Mouse (Mus musculus): ENCODE results near the gene Saal1. TPM values are rescaled to one million over a fixed set of nuclear protein-coding genes. Genes with fewer than 3 reads are reported as not detected.

Saal1 gene
- polyA plus RNA-seq, 1 experiment from 2014 or later = 28.4 TPM

DNA sequence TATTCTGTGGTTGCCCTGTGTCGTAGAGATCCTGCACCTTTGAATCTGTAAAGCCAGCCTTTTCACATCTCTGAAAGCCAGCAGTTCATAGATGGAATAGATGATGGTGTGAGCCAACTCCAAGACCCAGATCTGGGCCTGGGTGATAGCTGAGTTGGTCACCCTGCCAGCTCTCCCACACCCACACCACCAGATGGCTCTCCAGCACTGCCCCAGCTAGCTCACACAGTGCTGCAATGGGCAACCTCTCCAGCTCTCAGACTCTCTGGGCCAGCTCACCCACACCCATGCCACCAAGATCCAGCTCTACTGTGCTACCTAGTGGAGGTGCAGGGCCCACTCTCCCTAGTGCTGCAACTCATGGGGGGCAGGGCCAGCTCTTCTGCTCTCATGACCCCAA, 67.3 kb downstream of the Saal1 start:
- no peak for ATAC-seq (ENCODE audit: low FRiP score)
- peaks cover 6% of the 10 kb centered on the region; the same call in 1 of the 2 replicates for H3K27me3 ChIP-seq
- WGBS = 73% methylated on average over 1 of the region's 1 CpGs

DNA sequence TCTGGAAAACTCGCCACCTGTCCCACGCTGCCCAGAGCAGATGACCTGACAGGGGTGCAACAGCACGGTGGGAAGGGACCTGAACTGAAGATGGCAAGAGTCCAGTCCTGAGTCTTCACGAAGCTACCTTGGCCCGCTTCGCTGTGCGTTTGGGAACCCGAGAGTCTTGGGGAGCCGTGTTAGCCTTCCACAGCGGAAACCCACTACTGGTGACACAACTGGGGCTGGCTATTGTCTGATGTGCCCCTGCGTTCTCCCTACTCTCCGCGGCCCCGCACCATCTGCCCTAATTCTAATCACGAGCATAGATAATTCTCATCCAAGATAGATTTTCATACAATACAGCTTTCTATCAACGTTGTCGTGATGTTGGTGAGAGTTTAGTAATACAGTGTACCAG, 70.4 kb downstream of the Saal1 start:
- peak; percentile 50; the same call in 1 of the 2 replicates for ATAC-seq (ENCODE audit: low FRiP score)
- Histone ChIP-seq H3K4me3 (peak overlapping the region; percentile 67), H3K27ac (peak overlapping the region; percentile 81), H3K4me2 (replicated peaks) (peak overlapping the region; percentile 85), H3K9me3 (replicated peaks) (no peaks in the 10 kb centered on the region), H3K9ac (peak overlapping the region; percentile 73), H3K4me1 (peaks cover 10% of the 10 kb centered on the region), H3K36me3 (no peaks in the 10 kb centered on the region), H3K27me3 (peaks cover 6% of the 10 kb centered on the region; the same call in 1 of the 2 replicates)
- WGBS = 17% methylated on average over 17 of the region's 17 CpGs

More for the DNA sequence above, 67.3 kb downstream of the Saal1 start:
- H3K9ac ChIP-seq = no peak overlapping the region
- no peak overlapping the region for H3K27ac ChIP-seq
- no peaks in the 10 kb centered on the region for H3K36me3 ChIP-seq
- peaks cover 9% of the 10 kb centered on the region for H3K4me1 ChIP-seq
- no peaks in the 10 kb centered on the region for H3K9me3 ChIP-seq (replicated peaks)
- H3K4me2 ChIP-seq (replicated peaks) = no peak overlapping the region
- no peak overlapping the region for H3K4me3 ChIP-seq

DNA sequence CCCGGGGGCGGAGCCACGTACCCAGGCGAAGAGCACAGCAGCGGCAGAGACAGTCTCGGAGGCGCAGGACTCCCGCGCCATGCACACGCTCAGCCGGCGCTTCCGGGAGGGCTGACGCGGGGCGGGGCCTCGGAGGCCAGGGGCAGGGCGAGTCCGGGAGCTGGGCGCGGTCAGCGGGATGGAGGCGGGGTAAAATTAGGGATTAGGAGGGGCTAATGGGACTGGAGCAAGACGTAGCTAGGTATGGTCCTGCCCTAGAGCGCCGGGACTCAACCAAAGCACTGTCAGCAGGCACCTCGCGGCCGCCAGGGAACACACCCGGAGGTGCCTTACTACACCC, 70.8 kb downstream of the Saal1 start, which contains the start of gene Sergef:
Gene Sergef (minus strand): TSS at position 116 of the 340 bp plus-strand sequence.
- Histone ChIP-seq H3K4me3 (peak within 1 kb of the TSS; percentile 67), H3K4me1 (peaks cover 10% of the 10 kb centered on the region), H3K36me3 (0 out of 2 replicates have a peak, but pooled peaks cover 2% of the 10 kb centered on the region), H3K27ac (peak within 1 kb of the TSS; percentile 81), H3K9ac (peak within 1 kb of the TSS; percentile 73), H3K4me2 (replicated peaks) (peak within 1 kb of the TSS; percentile 85), H3K27me3 (peaks cover 6% of the 10 kb centered on the region; the same call in 1 of the 2 replicates), H3K9me3 (replicated peaks) (no peaks in the 10 kb centered on the region)
- WGBS = under 1% methylated on average over 30 of the region's 30 CpGs
- ATAC-seq (ENCODE audit: low FRiP score) = peak; percentile 96

DNA sequence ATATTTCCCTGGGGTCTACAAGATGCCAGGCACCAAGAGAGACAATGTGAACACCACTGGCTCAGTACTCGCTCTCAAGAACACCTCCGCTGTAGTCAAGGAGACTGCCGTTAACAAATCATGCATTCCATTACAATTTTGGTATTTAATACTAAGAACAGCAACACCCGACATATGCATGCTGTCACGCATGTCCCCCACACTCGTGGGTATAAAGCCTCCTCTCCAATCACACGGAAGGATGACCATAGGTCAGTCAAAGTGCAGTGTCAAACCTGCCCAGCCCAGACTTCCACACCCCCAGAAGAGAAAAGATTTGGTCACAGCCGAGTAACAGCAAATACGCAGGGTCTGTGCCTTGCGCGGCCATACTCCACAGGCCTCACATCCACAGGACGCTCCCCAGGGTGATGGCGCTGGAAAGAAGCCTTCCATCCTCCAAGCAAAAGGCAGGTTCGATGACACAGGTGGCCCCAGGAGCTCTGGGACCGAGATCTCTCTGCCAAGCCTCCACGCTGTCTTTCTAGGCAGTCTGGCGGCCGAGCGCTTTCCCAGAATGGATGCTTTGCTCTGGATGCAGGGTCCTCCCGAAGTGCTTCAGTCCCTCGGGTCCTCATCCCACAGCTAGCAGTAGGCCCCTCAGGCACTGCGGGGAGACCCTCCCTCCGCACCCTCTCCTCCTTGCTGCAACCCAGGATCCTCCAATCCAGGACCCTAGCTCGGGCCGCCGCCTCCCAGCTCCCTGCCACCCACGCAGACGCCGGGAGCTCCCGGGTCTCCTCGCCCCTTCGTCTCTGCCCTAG, 71.4 kb downstream of the Saal1 start:
- peak overlapping the region; percentile 81 for H3K27ac ChIP-seq
- ATAC-seq (ENCODE audit: low FRiP score) = peak; percentile 51
- peak overlapping the region; percentile 73 for H3K9ac ChIP-seq
- peak overlapping the region; percentile 67 for H3K4me3 ChIP-seq
- H3K27me3 ChIP-seq = peaks cover 6% of the 10 kb centered on the region; the same call in 1 of the 2 replicates
- WGBS = 9% methylated on average over 32 of the region's 32 CpGs
- 0 out of 2 replicates have a peak, but pooled peaks cover 4% of the 10 kb centered on the region for H3K36me3 ChIP-seq
- H3K4me2 ChIP-seq (replicated peaks) = peak overlapping the region; percentile 85
- no peaks in the 10 kb centered on the region for H3K9me3 ChIP-seq (replicated peaks)
- peaks cover 10% of the 10 kb centered on the region for H3K4me1 ChIP-seq

Other genes starting within 250 kb of the Saal1 start
- 18.9 and 20.3 TPM in 2 replicates for gene Sergef, start 70.9 kb downstream of the Saal1 start, polyA plus RNA-seq (2016; fragmentation: Nextera tagmentation; extraction: Ambion mirVana)
- gene Tph1, start 38.1 kb downstream of the Saal1 start, polyA plus RNA-seq (2016; fragmentation: Nextera tagmentation; extraction: Ambion mirVana) = 0.12 and 0.83 TPM in 2 replicates
- 0.09 TPM in 1 of 2 replicates, not detected in the other for gene Saa3, start 5.0 kb upstream of the Saal1 start, polyA plus RNA-seq (2016; fragmentation: Nextera tagmentation; extraction: Ambion mirVana)
- not detected in 2 replicates for gene Saa4, start 21.9 kb upstream of the Saal1 start, polyA plus RNA-seq (2016; fragmentation: Nextera tagmentation; extraction: Ambion mirVana)
- 0.37 TPM in 1 of 2 replicates, not detected in the other for gene Saa1, start 32.3 kb upstream of the Saal1 start, polyA plus RNA-seq (2016; fragmentation: Nextera tagmentation; extraction: Ambion mirVana)
- not detected in 2 replicates for gene Saa2, start 41.1 kb upstream of the Saal1 start, polyA plus RNA-seq (2016; fragmentation: Nextera tagmentation; extraction: Ambion mirVana)
- gene Hps5, start 85.4 kb upstream of the Saal1 start, polyA plus RNA-seq (2016; fragmentation: Nextera tagmentation; extraction: Ambion mirVana) = 23.7 and 28.9 TPM in 2 replicates
- 47.8 and 50.5 TPM in 2 replicates for gene Gtf2h1, start 85.4 kb upstream of the Saal1 start, polyA plus RNA-seq (2016; fragmentation: Nextera tagmentation; extraction: Ambion mirVana)
- gene Ldha, start 130.8 kb upstream of the Saal1 start, polyA plus RNA-seq (2016; fragmentation: Nextera tagmentation; extraction: Ambion mirVana) = 855 and 900 TPM in 2 replicates
- gene Ldhc, start 150.5 kb upstream of the Saal1 start, polyA plus RNA-seq (2016; fragmentation: Nextera tagmentation; extraction: Ambion mirVana) = 0.36 TPM in 1 of 2 replicates, not detected in the other
- gene Tsg101, start 209.3 kb upstream of the Saal1 start, polyA plus RNA-seq (2016; fragmentation: Nextera tagmentation; extraction: Ambion mirVana) = 310 and 346 TPM in 2 replicates
- gene Uevld, start 247.8 kb upstream of the Saal1 start, polyA plus RNA-seq (2016; fragmentation: Nextera tagmentation; extraction: Ambion mirVana) = 8.9 and 9.5 TPM in 2 replicates